Comparison of ENCODE assay signal across 27 mouse cellular contexts in genomic region chr3:130083312-130083711, GRCm38 (mm10). TPM values are rescaled to one million over a fixed set of nuclear protein-coding genes. Genes with fewer than 3 reads are reported as not detected.
DNase-seq lines count a peak whose midpoint lies in the region; ATAC-seq and TF ChIP-seq lines count a peak whose summit lies in the region.
"Had no signal": no experiment of that assay in that cellular context is flagged by ENCODE, and none has a peak within 500 bp of the region (broad histone marks: within the 10 kb centered on the region; RNA-seq: fewer than 3 reads in every experiment).

No protein-coding gene starts in this region.

- H3K27me3 ChIP-seq in midbrain, embryonic 14.5 days (ENCODE audit: control insufficient read depth, insufficient read depth, low read length): no peaks in the 10 kb centered on the region
- H3K27me3 ChIP-seq in midbrain, embryonic 10.5 days (ENCODE audit: low read depth, poor library complexity, severe bottlenecking): no peaks in the 10 kb centered on the region
- H3K27me3 ChIP-seq: embryonic facial prominence, embryonic 12.5 days; forebrain, embryonic 15.5 days; hindbrain, embryonic 12.5 days had no signal

- no peak overlapping the region for H3K27ac ChIP-seq in midbrain, embryonic 14.5 days (replicated peaks; ENCODE audit: low read depth, low read length)
- H3K27ac ChIP-seq in midbrain, embryonic 10.5 days (replicated peaks): no peak overlapping the region
- H3K27ac ChIP-seq: embryonic facial prominence, embryonic 12.5 days; embryonic facial prominence, embryonic 15.5 days; forebrain, embryonic 15.5 days; heart, embryonic 13.5 days; hindbrain, embryonic 12.5 days had no signal

- no peak overlapping the region for H3K4me3 ChIP-seq in midbrain, embryonic 14.5 days (replicated peaks; ENCODE audit: low read depth, low read length)
- H3K4me3 ChIP-seq in midbrain, embryonic 10.5 days: no peak overlapping the region
- H3K4me3 ChIP-seq: embryonic facial prominence, embryonic 12.5 days; embryonic facial prominence, embryonic 15.5 days; forebrain, embryonic 15.5 days; heart, embryonic 13.5 days; hindbrain, embryonic 12.5 days had no signal

- intact Hi-C loops in heart, postnatal 36 days (cut with DNase I): no loop called here
- intact Hi-C loops in left cerebral cortex, postnatal 4 days (cut with DNase I): loop anchor here (5.0 to 10.0 kb wide), 2 partner anchors 166 to 779 kb away; no protein-coding TSS in a partner anchor

- H3K36me3 ChIP-seq in midbrain, embryonic 14.5 days (ENCODE audit: control insufficient read depth, insufficient read depth, low read length): no peaks in the 10 kb centered on the region
- no peaks in the 10 kb centered on the region for H3K36me3 ChIP-seq in midbrain, embryonic 10.5 days
- H3K36me3 ChIP-seq: embryonic facial prominence, embryonic 12.5 days; embryonic facial prominence, embryonic 15.5 days; forebrain, embryonic 15.5 days; heart, embryonic 13.5 days; hindbrain, embryonic 12.5 days had no signal

- no peak for ATAC-seq in midbrain, embryonic 14.5 days (ENCODE audit: low FRiP score, low TSS enrichment)
- ATAC-seq: CD4-positive, CD25-positive, alpha-beta regulatory T cell, adult 4 months; forebrain, embryonic 15.5 days; hindbrain, embryonic 16.5 days; inflammation-experienced regulatory T-cells, adult 6 months had no signal

- no peak for TF ChIP-seq CTCF in brain, embryonic 14.5 days (IDR thresholded peaks at IDR 0.05; ENCODE audit: borderline replicate concordance, extremely low read depth, insufficient read depth, insufficient read length)

- 58% methylated on average over 2 of the region's 2 CpGs for WGBS in midbrain, embryonic 14.5 days
- WGBS in midbrain, embryonic 10.5 days: 85% methylated on average over 2 of the region's 2 CpGs

- no peak for TF ChIP-seq POLR2A in brain, embryonic 14.5 days (IDR thresholded peaks at IDR 0.05; ENCODE audit: borderline replicate concordance, extremely low read depth, insufficient read depth, insufficient read length, poor library complexity, severe bottlenecking)

- H3K4me1 ChIP-seq in midbrain, embryonic 14.5 days (ENCODE audit: control insufficient read depth, insufficient read depth, low read length): no peaks in the 10 kb centered on the region
- no peaks in the 10 kb centered on the region for H3K4me1 ChIP-seq in midbrain, embryonic 10.5 days
- H3K4me1 ChIP-seq: forebrain, embryonic 15.5 days; heart, embryonic 13.5 days; hindbrain, embryonic 12.5 days had no signal

- H3K4me2 ChIP-seq in midbrain, embryonic 14.5 days (ENCODE audit: low read length): no peak overlapping the region
- H3K4me2 ChIP-seq: embryonic facial prominence, embryonic 12.5 days; embryonic facial prominence, embryonic 15.5 days; forebrain, embryonic 15.5 days; heart, embryonic 13.5 days; hindbrain, embryonic 12.5 days had no signal

- no peaks in the 10 kb centered on the region for H3K9me3 ChIP-seq in midbrain, embryonic 14.5 days (ENCODE audit: control insufficient read depth, low read length)
- 0 out of 2 replicates have a peak, but pooled peaks cover 3% of the 10 kb centered on the region for H3K9me3 ChIP-seq in midbrain, embryonic 10.5 days (replicated peaks)
- H3K9me3 ChIP-seq: embryonic facial prominence, embryonic 12.5 days; embryonic facial prominence, embryonic 15.5 days; forebrain, embryonic 15.5 days; hindbrain, embryonic 12.5 days had no signal

- H3K9ac ChIP-seq in midbrain, embryonic 14.5 days (replicated peaks; ENCODE audit: low read length): no peak overlapping the region
- H3K9ac ChIP-seq: embryonic facial prominence, embryonic 12.5 days; embryonic facial prominence, embryonic 15.5 days; forebrain, embryonic 15.5 days; heart, embryonic 13.5 days; hindbrain, embryonic 12.5 days had no signal

- peak; percentile 57 for DNase-seq in heart, adult 11 months
- DNase-seq in heart, postnatal 36 days: no peak
- peak; percentile 46 for DNase-seq in left cerebral cortex, postnatal 4 days
- DNase-seq in left cerebral cortex, adult 18-20 months (ENCODE audit: low spot score in 2 of 2): no peak
- peak; percentile 24 for DNase-seq in midbrain, embryonic 14.5 days
- DNase-seq in midbrain, embryonic 10.5 days (ENCODE audit: low spot score): no peak
- peak; percentile 49 for DNase-seq in brain, embryonic 14.5 days (ENCODE audit: low read depth)
- no peak for DNase-seq in yolk sac, embryonic 10.5 days (ENCODE audit: low spot score)
- DNase-seq: adrenal gland, adult 2 months; adrenal gland, postnatal 14 days; cerebellum, adult 11-12 months; cerebellum, adult 9-10 months; cerebellum, postnatal 25 days; gastrocnemius, postnatal 10 days; gastrocnemius, postnatal 36 days; heart, postnatal 14 days had no signal

RNA-seq across cellular contexts. Expression of gene Sec24b, which starts 22.0 kb away (rescaled TPM):
- 10 to 100 TPM; 28.4 to 35.1 TPM for total RNA-seq in heart, postnatal 36 days (2021)
- 10 to 100 TPM; 72.2 to 84.2 TPM for total RNA-seq in left cerebral cortex, postnatal 4 days (2021)
- total RNA-seq in left cerebral cortex, adult 18-20 months (2021): 10 to 100 TPM; 51.0 to 54.2 TPM
- polyA plus RNA-seq in midbrain, embryonic 14.5 days (2014; fragmentation: Nextera tagmentation; extraction: Ambion mirVana): 30.6 and 36.3 TPM in 2 replicates
- 32.4 and 35.9 TPM in 2 replicates for polyA plus RNA-seq in midbrain, embryonic 10.5 days (2016; fragmentation: Nextera tagmentation; extraction: Ambion mirVana)
- 60.9 and 82.0 TPM in 2 replicates for polyA plus RNA-seq in brain, embryonic 14.5 days (2012; rRNA removed)

RNA-seq across cellular contexts. Expression of gene Col25a1, which starts 48.0 kb away (rescaled TPM):
- total RNA-seq in heart, postnatal 36 days (2021): under 1 TPM; 0.16 to 0.33 TPM
- total RNA-seq in left cerebral cortex, postnatal 4 days (2021): 10 to 100 TPM; 13.0 to 15.9 TPM
- 10 to 100 TPM; 39.5 to 41.4 TPM for total RNA-seq in left cerebral cortex, adult 18-20 months (2021)
- polyA plus RNA-seq in midbrain, embryonic 14.5 days (2014; fragmentation: Nextera tagmentation; extraction: Ambion mirVana): 15.4 and 17.1 TPM in 2 replicates
- polyA plus RNA-seq in midbrain, embryonic 10.5 days (2016; fragmentation: Nextera tagmentation; extraction: Ambion mirVana): 1.5 and 2.4 TPM in 2 replicates
- polyA plus RNA-seq in brain, embryonic 14.5 days (2012; rRNA removed): 8.6 and 10.1 TPM in 2 replicates
- total RNA-seq: common myeloid progenitor, adult 5-6 weeks; granulocyte monocyte progenitor cell, adult 5-6 weeks; MEL had no signal
- polyA plus RNA-seq: inflammation-experienced regulatory T-cells, adult 6 months had no signal

Comparison
In these comparisons a context has a peak if more than half of its experiments do, and no peak if none do; other contexts are left out.
1. DNase-seq: peak in heart, adult 11 months (single experiment), left cerebral cortex, postnatal 4 days (single experiment), midbrain, embryonic 14.5 days (single experiment) and brain, embryonic 14.5 days (single experiment); none in heart, postnatal 36 days (0 of 2), left cerebral cortex, adult 18-20 months (0 of 2), midbrain, embryonic 10.5 days (single experiment) and yolk sac, embryonic 10.5 days (single experiment).
2. RNA of gene Col25a1, which starts 48.0 kb away (total RNA-seq): 39.5 to 41.4 TPM in left cerebral cortex, adult 18-20 months and 13.0 to 15.9 TPM in left cerebral cortex, postnatal 4 days; 0.16 to 0.33 TPM in heart, postnatal 36 days; every median in the first group is over 10 times any median in the second.